Mouse (Mus musculus): Measurements from ENCODE around the gene Sulf2. TPM values are rescaled to one million over a fixed set of nuclear protein-coding genes. Genes with fewer than 3 reads are reported as not detected.

The Sulf2 gene
- total and polyA plus RNA-seq, 3 experiments, result not detected

DNA sequence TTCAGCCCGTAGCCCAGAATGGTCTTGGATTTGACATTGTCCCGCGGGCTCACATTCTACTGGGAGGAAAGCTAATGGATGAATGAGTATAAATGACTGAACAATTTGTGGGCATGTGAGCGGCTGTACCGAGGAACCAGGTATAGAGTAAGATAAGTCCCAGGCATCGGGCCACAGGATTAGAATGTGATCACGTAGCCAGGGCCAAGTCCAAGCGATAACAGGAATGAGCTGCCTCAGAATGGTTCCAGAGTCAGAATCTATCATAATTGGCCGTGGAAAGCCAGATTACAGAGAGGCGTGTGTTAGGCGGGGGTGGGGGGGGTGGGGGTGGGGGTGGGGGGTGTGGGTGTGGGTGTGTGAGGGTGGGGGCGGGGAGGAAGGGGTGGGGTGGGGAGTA, 48.2 kb upstream of the Sulf2 start:
- Histone ChIP-seq H3K9me3 (replicated peaks; ENCODE audit: low read length) (no peaks in the 10 kb centered on the region), H3K9ac (ENCODE audit: insufficient read depth, low read depth) (no peak overlapping the region), H3K4me2 (ENCODE audit: insufficient read depth, low read depth, poor library complexity, severe bottlenecking) (no peak overlapping the region), H3K27me3 (replicated peaks) (peaks cover 28% of the 10 kb centered on the region), H3K27ac (ENCODE audit: insufficient read depth, low read depth) (no peak overlapping the region), H3K4me3 (replicated peaks in 1 of 3; ENCODE audit: low read depth in 2 of 3, low read length in 2 of 3, poor library complexity in 1 of 3) (no peak overlapping the region), H3K4me1 (ENCODE audit: control insufficient read depth in 1 of 2, insufficient read depth in 2 of 2) (0 out of 4 replicates have a peak, but pooled peaks cover 0 to 3% of the 10 kb centered on the region in 2 experiments), H3K36me3 (replicated peaks in 1 of 2; ENCODE audit: control insufficient read depth in 1 of 2, insufficient read depth in 1 of 2, low read length in 1 of 2) (no peaks in the 10 kb centered on the region), H3K79me2 (replicated peaks; ENCODE audit: control insufficient read depth, extremely low read depth, insufficient read depth, poor library complexity, severe bottlenecking) (no peaks in the 10 kb centered on the region)
- DNase-seq (ENCODE audit: extremely low read depth), result no peak
- TF ChIP-seq CHD2 (IDR thresholded peaks at IDR 0.05; ENCODE audit: low read length), result no peak
- no peak for TF ChIP-seq BHLHE40 (IDR thresholded peaks at IDR 0.05; ENCODE audit: low read depth, low read length)
- TF ChIP-seq USF2 (conservative IDR thresholded peaks at IDR 0.05; ENCODE audit: low read depth, low read length), result no peak
- no peak for TF ChIP-seq ZKSCAN1 (IDR thresholded peaks at IDR 0.05; ENCODE audit: borderline replicate concordance, low read depth, low read length)
- no peak for TF ChIP-seq ZMIZ1 (IDR thresholded peaks at IDR 0.05; ENCODE audit: low read depth, low read length)
- TF ChIP-seq ZNF384 (IDR thresholded peaks at IDR 0.05; ENCODE audit: low read depth, low read length), result no peak
- TF ChIP-seq PAX5 (IDR thresholded peaks at IDR 0.05; ENCODE audit: low read length), result no peak
- no peak for TF ChIP-seq CHD1 (IDR thresholded peaks at IDR 0.05; ENCODE audit: low read depth, low read length)
- TF ChIP-seq TBP (conservative IDR thresholded peaks at IDR 0.05; ENCODE audit: low read depth, low read length), result no peak
- no peak for TF ChIP-seq TCF12 (IDR thresholded peaks at IDR 0.05; ENCODE audit: low read depth, low read length)
- TF ChIP-seq POLR2A (IDR thresholded peaks at IDR 0.05; ENCODE audit: low read depth, low read length), result no peak
- no peak for TF ChIP-seq ETS1 (conservative IDR thresholded peaks at IDR 0.05; ENCODE audit: low read depth, low read length)
- no peak for TF ChIP-seq JUND (conservative IDR thresholded peaks at IDR 0.05; ENCODE audit: low read depth, low read length)
- TF ChIP-seq NRF1 (IDR thresholded peaks at IDR 0.05; ENCODE audit: low read depth, low read length), result no peak
- no peak for TF ChIP-seq MXI1 (IDR thresholded peaks at IDR 0.05; ENCODE audit: low read depth, low read length)
- TF ChIP-seq NELFE (IDR thresholded peaks at IDR 0.05; ENCODE audit: low read depth, low read length), result no peak
- TF ChIP-seq GABPA (IDR thresholded peaks at IDR 0.05; ENCODE audit: insufficient replicate concordance, low read depth, low read length), result no peak
- TF ChIP-seq ZC3H11A (IDR thresholded peaks at IDR 0.05; ENCODE audit: low read depth, low read length), result no peak
- TF ChIP-seq HCFC1 (IDR thresholded peaks at IDR 0.05; ENCODE audit: low read depth, low read length), result no peak
- TF ChIP-seq RCOR1 (conservative IDR thresholded peaks at IDR 0.05; ENCODE audit: low read depth, low read length), result no peak
- in situ Hi-C loops (cut with MboI; ENCODE audit: low pct_ligation_motif_present, low pct_unique_long_range_greater_than_20kb, low sequenced_read_pairs), result no loop called here
- dilution Hi-C loops (cut with MboI; ENCODE audit: extremely low pct_ligation_motif_present, extremely low pct_unique_long_range_greater_than_20kb, low sequenced_read_pairs), result no loop called here

GRCm38 (mm10) chr2:166197964-166198363, 42.5 kb upstream of the Sulf2 start:
- no peak for DNase-seq (ENCODE audit: extremely low read depth)
- no peak overlapping the region for H3K4me3 ChIP-seq (replicated peaks in 1 of 3; ENCODE audit: low read depth in 2 of 3, low read length in 2 of 3, poor library complexity in 1 of 3)
- no peaks in the 10 kb centered on the region for H3K79me2 ChIP-seq (replicated peaks; ENCODE audit: control insufficient read depth, extremely low read depth, insufficient read depth, poor library complexity, severe bottlenecking)
- peaks cover 45% of the 10 kb centered on the region for H3K27me3 ChIP-seq (replicated peaks)
- H3K36me3 ChIP-seq (replicated peaks in 1 of 2; ENCODE audit: control insufficient read depth in 1 of 2, insufficient read depth in 1 of 2, low read length in 1 of 2), result no peaks in the 10 kb centered on the region
- in situ Hi-C loops (cut with MboI; ENCODE audit: low pct_ligation_motif_present, low pct_unique_long_range_greater_than_20kb, low sequenced_read_pairs) (no loop called here), dilution Hi-C loops (cut with MboI; ENCODE audit: extremely low pct_ligation_motif_present, extremely low pct_unique_long_range_greater_than_20kb, low sequenced_read_pairs) (no loop called here)
- TF ChIP-seq ZC3H11A (IDR thresholded peaks at IDR 0.05; ENCODE audit: low read depth, low read length) (no peak), KAT2A (IDR thresholded peaks at IDR 0.05; ENCODE audit: insufficient replicate concordance, low read length) (no peak), USF2 (conservative IDR thresholded peaks at IDR 0.05; ENCODE audit: low read depth, low read length) (no peak), RCOR1 (conservative IDR thresholded peaks at IDR 0.05; ENCODE audit: low read depth, low read length) (no peak), HCFC1 (IDR thresholded peaks at IDR 0.05; ENCODE audit: low read depth, low read length) (no peak), UBTF (IDR thresholded peaks at IDR 0.05; ENCODE audit: low read depth, low read length) (no peak), ZNF384 (IDR thresholded peaks at IDR 0.05; ENCODE audit: low read depth, low read length) (no peak), IRF4 (IDR thresholded peaks at IDR 0.05; ENCODE audit: low read depth, low read length) (no peak), POLR2AphosphoS2 (IDR thresholded peaks at IDR 0.05; ENCODE audit: low read depth, low read length) (no peak), TBP (conservative IDR thresholded peaks at IDR 0.05; ENCODE audit: low read depth, low read length) (no peak), MAX (IDR thresholded peaks at IDR 0.05; ENCODE audit: low read length) (no peak), RAD21 (IDR thresholded peaks at IDR 0.05; ENCODE audit: low read depth, low read length) (no peak), JUND (conservative IDR thresholded peaks at IDR 0.05; ENCODE audit: low read depth, low read length) (no peak)
- no peaks in the 10 kb centered on the region for H3K4me1 ChIP-seq (ENCODE audit: control insufficient read depth in 1 of 2, insufficient read depth in 2 of 2)
- no peak overlapping the region for H3K27ac ChIP-seq (ENCODE audit: insufficient read depth, low read depth)
- no peak overlapping the region for H3K4me2 ChIP-seq (ENCODE audit: insufficient read depth, low read depth, poor library complexity, severe bottlenecking)
- no peak overlapping the region for H3K9ac ChIP-seq (ENCODE audit: insufficient read depth, low read depth)
- peaks cover 4% of the 10 kb centered on the region for H3K9me3 ChIP-seq (replicated peaks; ENCODE audit: low read length)
